Mouse (Mus musculus) heart, adult 2 months (tissue): ENCODE results near the gene Smim22. TPM values are rescaled to one million over a fixed set of nuclear protein-coding genes. Genes with fewer than 3 reads are reported as not detected.

Experiments used
- DNase-seq, 2 experiments: peaks; one replicate each; pipeline ENCODE4 v3.0.0; 2021
- H3K27ac ChIP-seq: fragments of 200-600 bp; 2 replicates; pipeline ENCODE4 v1.8.1; 2022
- H3K27me3 ChIP-seq: fragments of 200-500 bp; 2 replicates; pipeline ENCODE4 v1.6.1; 2012; ENCODE audit warnings: mild to moderate bottlenecking, low read length, inconsistent platforms, mixed read lengths; ENCODE audit not compliant: control insufficient read depth, insufficient read depth
- H3K36me3 ChIP-seq: fragments of 200-500 bp; 2 replicates; pipeline ENCODE4 v1.6.1; 2012; ENCODE audit warnings: low read length, inconsistent platforms; ENCODE audit not compliant: control insufficient read depth, insufficient read depth
- H3K4me1 ChIP-seq: fragments of 200-500 bp; 2 replicates; pipeline ENCODE4 v1.6.1; 2011; ENCODE audit warnings: low read length; ENCODE audit not compliant: control insufficient read depth, insufficient read depth
- H3K4me3 ChIP-seq: fragments of 200-600 bp; 2 replicates; pipeline ENCODE4 v1.8.1; 2022
- H3K79me2 ChIP-seq: fragments of 200-500 bp; replicated peaks from 2 replicates; pipeline ENCODE4 v1.6.1; 2012; ENCODE audit warnings: mild to moderate bottlenecking, inconsistent platforms, low read length, moderate library complexity, mixed read lengths; ENCODE audit not compliant: control insufficient read depth, insufficient read depth
- H3K9ac ChIP-seq: fragments of 200-500 bp; 2 replicates; pipeline ENCODE4 v1.6.1; 2012; ENCODE audit warnings: low read depth, mild to moderate bottlenecking, control low read depth, inconsistent platforms, low read length, mixed read lengths
- CTCF ChIP-seq: fragments of 200-600 bp; IDR thresholded peaks from 2 replicates; pipeline ENCODE4 v1.8.1; 2022; ENCODE audit warnings: antibody characterized with exemption, mild to moderate bottlenecking, moderate library complexity
- EP300 ChIP-seq: fragments of 200-500 bp; IDR thresholded peaks from 2 replicates; pipeline ENCODE4 v1.6.1; 2011; ENCODE audit warnings: low read depth, low read length, control low read depth; ENCODE audit not compliant: insufficient read depth
- POLR2A ChIP-seq: fragments of 200-500 bp; IDR thresholded peaks from 2 replicates; pipeline ENCODE4 v1.6.1; 2011; ENCODE audit warnings: mild to moderate bottlenecking, low read depth, low read length, control low read depth; ENCODE audit not compliant: insufficient read depth
- WGBS: fragments of 180-500 bp; shearing (Covaris S2); methylation state at CpG from one replicate; pipeline ENCODE4 v1.1.7; 2018; 5-methylcytosine and 5-hydroxymethylcytosine counted together
- intact Hi-C: fragments of 180-260 bp; cut with DNase I; formaldehyde crosslinking; loops from one replicate; pipeline ENCODE4 v1.15.1; 2025
- polyA plus RNA-seq: library from polyadenylated mRNA; depleted of rRNA; stranded (reverse); fragments of >200 nt; gene quantifications from 2 replicates; pipeline ENCODE4 v1.2.3, GENCODE M21; 2012
- total RNA-seq, 2 experiments: library from RNA; stranded (reverse); gene quantifications; 2 replicates each; pipeline ENCODE4 v1.2.3; 2021

Smim22 gene
- total and polyA plus RNA-seq, 3 experiments: 2.1 TPM; not detected in 2

GRCm38 (mm10) chr16:5011285-5011684 lies 4.2 kb downstream of the Smim22 start:
- no peak overlapping the region for H3K9ac ChIP-seq
- H3K27ac ChIP-seq: no peak overlapping the region
- H3K36me3 ChIP-seq: no peaks in the 10 kb centered on the region
- no peaks in the 10 kb centered on the region for H3K79me2 ChIP-seq
- no peaks in the 10 kb centered on the region for H3K27me3 ChIP-seq
- no peaks in the 10 kb centered on the region; the same call in none of the 2 replicates for H3K4me1 ChIP-seq
- peak in 1 of 2 experiments; percentile 9 for DNase-seq
- 91% methylated on average over 7 of the region's 7 CpGs for WGBS
- intact Hi-C loops: loop anchor here (5.0 kb wide), 1 partner anchor 44 kb away; no protein-coding TSS in a partner anchor
- TF ChIP-seq POLR2A (no peak), CTCF (no peak), EP300 (no peak)
- H3K4me3 ChIP-seq: no peak overlapping the region

DNA sequence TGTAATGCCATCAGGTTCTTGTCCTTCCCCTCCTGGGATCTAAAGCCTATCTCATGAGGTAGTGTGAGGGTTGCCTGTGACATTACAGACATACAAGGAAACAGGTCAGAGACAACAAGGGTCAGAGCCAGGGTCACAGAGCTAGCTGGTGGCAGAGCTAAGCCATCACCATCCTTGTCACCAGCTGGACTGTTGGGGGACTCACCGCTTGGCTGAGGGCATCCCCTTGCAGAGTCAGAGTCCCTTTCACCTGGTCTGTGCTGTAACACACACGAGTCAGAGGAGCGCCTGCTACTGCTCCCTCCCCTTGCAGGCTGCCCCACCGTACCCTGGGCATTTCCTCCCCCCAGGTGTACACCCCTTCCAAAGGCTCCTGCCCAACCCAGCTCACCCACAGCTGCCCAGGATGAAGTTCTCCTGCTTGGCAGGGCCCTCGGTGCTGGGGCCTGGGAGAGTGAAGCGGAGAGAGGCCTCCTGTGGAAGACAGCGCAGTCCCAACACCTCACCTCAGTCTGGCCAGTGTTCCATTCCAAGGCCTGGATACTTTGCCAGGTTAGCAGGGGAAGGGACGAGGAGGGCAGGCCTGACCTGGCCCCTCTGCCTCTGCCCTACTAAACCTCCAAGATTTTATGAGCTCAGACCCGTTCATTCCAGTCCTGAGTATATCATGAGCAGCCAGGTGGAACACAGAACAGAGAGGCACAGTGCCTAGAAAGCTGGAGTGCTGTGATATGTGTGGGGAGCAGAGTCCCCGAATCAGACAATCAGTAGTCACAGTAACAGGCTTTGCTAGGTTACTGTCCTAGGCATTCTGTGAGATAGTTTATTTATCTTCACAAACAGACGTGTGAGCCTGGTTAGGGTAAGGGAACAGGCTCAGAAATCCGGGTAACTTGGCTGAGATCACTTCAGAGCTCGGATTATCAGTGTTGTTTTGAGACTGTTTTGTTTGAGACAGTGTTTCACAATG lies 5.2 kb downstream of the Smim22 start:
- Histone ChIP-seq H3K36me3 (no peaks in the 10 kb centered on the region), H3K4me3 (peak overlapping the region; percentile 85; the same call in 1 of the 2 replicates), H3K27me3 (no peaks in the 10 kb centered on the region), H3K79me2 (no peaks in the 10 kb centered on the region), H3K9ac (peak overlapping the region; percentile 85), H3K4me1 (no peaks in the 10 kb centered on the region; the same call in none of the 2 replicates), H3K27ac (peak overlapping the region; percentile 54)
- TF ChIP-seq CTCF (no peak), POLR2A (no peak), EP300 (no peak)
- 54% methylated on average over 13 of the region's 13 CpGs for WGBS
- DNase-seq: no peak
- intact Hi-C loops: loop anchor here (5.0 kb wide), 1 partner anchor 45 kb away; no protein-coding TSS in a partner anchor

DNA sequence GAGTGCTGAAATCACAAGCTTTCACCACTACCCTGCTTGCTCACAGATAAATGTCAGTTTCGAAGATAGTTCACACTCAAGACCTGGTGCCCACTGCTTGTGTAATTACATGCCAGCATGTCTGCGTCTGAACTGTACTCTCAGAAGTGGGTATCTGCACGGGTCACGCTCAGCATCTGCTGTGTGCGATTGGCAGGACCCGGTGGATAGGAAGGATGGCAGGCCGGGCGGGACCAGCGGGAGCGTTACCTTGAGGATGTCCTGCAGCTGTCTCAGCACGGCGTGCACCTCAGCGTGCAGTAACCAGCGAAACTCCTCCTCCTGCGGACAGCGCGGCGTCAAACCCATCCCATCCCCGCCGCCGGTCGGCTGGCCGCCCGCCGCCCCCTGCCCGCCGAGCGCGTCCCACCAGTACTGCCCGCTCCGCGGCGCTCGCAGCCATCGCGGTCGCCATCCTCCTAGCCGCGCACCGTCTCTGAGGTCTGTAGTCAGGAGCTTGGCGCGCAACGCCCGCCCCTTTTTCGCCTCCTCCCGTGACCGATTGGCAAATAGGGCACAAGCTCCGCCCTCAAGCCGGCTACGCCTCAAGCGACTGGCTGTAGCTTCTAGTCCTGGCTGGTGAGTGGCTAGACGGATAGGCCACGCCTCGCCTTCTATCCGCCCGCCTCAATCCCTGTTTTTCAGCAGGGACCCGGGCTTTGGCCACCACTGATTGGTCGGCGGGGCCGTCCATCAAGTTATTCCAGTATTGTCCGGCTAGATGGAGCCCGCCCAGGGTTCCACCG lies 6.2 kb downstream of the Smim22 start, which contains the start of gene Rogdi:
Rogdi (minus strand) TSS at position 500 of the 785 bp plus-strand sequence.
- no peaks in the 10 kb centered on the region for H3K36me3 ChIP-seq
- H3K79me2 ChIP-seq: no peaks in the 10 kb centered on the region
- H3K9ac ChIP-seq: peak within 1 kb of the TSS; percentile 85
- WGBS: under 1% methylated on average over 63 of the region's 63 CpGs
- DNase-seq: peak; percentile 96 to 99
- peak within 1 kb of the TSS; percentile 54 for H3K27ac ChIP-seq
- TF ChIP-seq CTCF (peak; percentile 40), EP300 (no peak), POLR2A (peak; percentile 82)
- no peaks in the 10 kb centered on the region; the same call in none of the 2 replicates for H3K4me1 ChIP-seq
- H3K4me3 ChIP-seq: peak within 1 kb of the TSS; percentile 85
- no peaks in the 10 kb centered on the region for H3K27me3 ChIP-seq
- intact Hi-C loops: loop anchor here (5.0 kb wide), 1 partner anchor 46 kb away; no protein-coding TSS in a partner anchor

DNA sequence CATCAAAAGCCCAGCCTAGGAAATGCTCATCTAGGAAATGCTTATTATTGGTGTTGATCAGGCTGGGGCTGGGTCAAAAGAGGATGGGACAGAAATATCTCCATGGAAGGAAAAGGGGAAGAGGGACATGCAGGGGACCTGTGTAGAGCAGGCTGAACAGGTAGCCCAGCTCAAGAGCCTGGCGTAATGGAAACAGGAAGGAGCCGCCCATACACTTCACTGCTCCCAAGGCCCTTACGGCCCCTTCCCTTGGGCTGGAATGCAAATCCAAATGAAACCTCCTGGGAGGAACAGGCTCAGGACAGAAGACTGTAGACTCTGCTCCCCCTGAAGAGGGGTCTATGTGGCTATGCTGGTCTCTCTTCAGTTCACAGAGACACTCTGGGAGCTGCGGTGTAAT lies 7.5 kb downstream of the Smim22 start:
- Histone ChIP-seq H3K9ac (no peak overlapping the region), H3K4me1 (no peaks in the 10 kb centered on the region; the same call in none of the 2 replicates), H3K27me3 (no peaks in the 10 kb centered on the region), H3K4me3 (no peak overlapping the region), H3K79me2 (no peaks in the 10 kb centered on the region), H3K27ac (no peak overlapping the region), H3K36me3 (no peaks in the 10 kb centered on the region)
- DNase-seq: no peak
- TF ChIP-seq EP300 (no peak), CTCF (no peak), POLR2A (no peak)
- 78% methylated on average over 4 of the region's 4 CpGs for WGBS
- intact Hi-C loops: loop anchor here (5.0 kb wide), 1 partner anchor 47 kb away; no protein-coding TSS in a partner anchor

- no peak for DNase-seq
- intact Hi-C loops: no loop called here
- H3K27ac ChIP-seq: no peak overlapping the region
- no peak overlapping the region for H3K4me3 ChIP-seq
- H3K4me1 ChIP-seq: no peaks in the 10 kb centered on the region
- TF ChIP-seq CTCF (no peak), POLR2A (no peak), EP300 (no peak)
- H3K36me3 ChIP-seq: peaks cover 11% of the 10 kb centered on the region
- no peak overlapping the region for H3K9ac ChIP-seq
- 91% methylated on average over 3 of the region's 3 CpGs for WGBS
- H3K79me2 ChIP-seq: no peaks in the 10 kb centered on the region
- H3K27me3 ChIP-seq: no peaks in the 10 kb centered on the region
These were observed 16.9 kb downstream of the Smim22 start for GRCm38 (mm10) chr16:5024021-5024420.
